Mouse (Mus musculus) thymus, adult 2 months (tissue): Measurements from ENCODE around the gene Nsmce3. TPM values are rescaled to one million over a fixed set of nuclear protein-coding genes. Genes with fewer than 3 reads are reported as not detected.

Source experiments
- DNase-seq: peaks from one replicate; pipeline ENCODE4 v3.0.0; 2021
- H3K27ac ChIP-seq: fragments of 200-500 bp; 2 replicates; pipeline ENCODE4 v1.5.1; 2012; ENCODE audit warnings: low read length, control low read depth; ENCODE audit not compliant: control insufficient read depth, insufficient read depth
- H3K27me3 ChIP-seq: fragments of 200-500 bp; 2 replicates; pipeline ENCODE4 v1.6.1; 2012; ENCODE audit warnings: mild to moderate bottlenecking, low read length, moderate library complexity, mixed read lengths; ENCODE audit not compliant: control insufficient read depth, insufficient read depth
- H3K36me3 ChIP-seq: fragments of 200-500 bp; 2 replicates; pipeline ENCODE4 v1.6.1; 2012; ENCODE audit warnings: mild to moderate bottlenecking, low read length, moderate library complexity; ENCODE audit not compliant: control insufficient read depth, insufficient read depth
- H3K4me1 ChIP-seq: fragments of 200-500 bp; replicated peaks from 2 replicates; pipeline ENCODE4 v1.6.1; 2012; ENCODE audit warnings: low read length; ENCODE audit not compliant: control insufficient read depth, insufficient read depth
- H3K4me3 ChIP-seq: fragments of 200-500 bp; 2 replicates; pipeline ENCODE4 v1.5.1; 2012; ENCODE audit warnings: mild to moderate bottlenecking, low read length, control low read depth, moderate library complexity; ENCODE audit not compliant: control insufficient read depth, insufficient read depth
- CTCF ChIP-seq: fragments of 200-500 bp; IDR thresholded peaks from 2 replicates; pipeline ENCODE4 v1.5.1; 2012; ENCODE audit warnings: mild to moderate bottlenecking, control low read depth, low read length, moderate library complexity, borderline replicate concordance; ENCODE audit not compliant: control insufficient read depth, poor library complexity, insufficient read depth; ENCODE audit errors: extremely low read depth
- POLR2A ChIP-seq: fragments of 200-500 bp; IDR thresholded peaks from 2 replicates; pipeline ENCODE4 v1.6.1; 2012; ENCODE audit warnings: mild to moderate bottlenecking, low read length, control low read depth, moderate library complexity; ENCODE audit not compliant: control insufficient read depth, poor library complexity, insufficient read depth; ENCODE audit errors: extremely low read depth
- WGBS: fragments of 180-500 bp; shearing (Covaris S2); methylation state at CpG from one replicate; pipeline ENCODE4 v1.1.7; 2018; 5-methylcytosine and 5-hydroxymethylcytosine counted together
- polyA plus RNA-seq: library from polyadenylated mRNA; depleted of rRNA; stranded (reverse); fragments of >200 nt; gene quantifications from 2 replicates; pipeline ENCODE4 v1.2.3, GENCODE M21; 2012

The Nsmce3 gene
- polyA plus RNA-seq, 1 experiment, result 6.3 TPM

- H3K36me3 ChIP-seq, result no peaks in the 10 kb centered on the region
- no peak for TF ChIP-seq POLR2A
- TF ChIP-seq CTCF, result no peak
- no peak for DNase-seq
- H3K4me1 ChIP-seq, result no peaks in the 10 kb centered on the region
- no peak overlapping the region for H3K27ac ChIP-seq
- H3K27me3 ChIP-seq, result no peaks in the 10 kb centered on the region
- H3K4me3 ChIP-seq, result no peak overlapping the region
- WGBS, result 84% methylated on average over 5 of the region's 5 CpGs
Observed at GRCm38 (mm10) chr7:64906955-64907354, 34.2 kb upstream of the Nsmce3 start.

- Histone ChIP-seq H3K27ac (no peak overlapping the region), H3K36me3 (no peaks in the 10 kb centered on the region), H3K4me1 (no peaks in the 10 kb centered on the region), H3K27me3 (no peaks in the 10 kb centered on the region), H3K4me3 (no peak overlapping the region)
- no peak for DNase-seq
- WGBS, result 94% methylated on average over 3 of the region's 3 CpGs
- TF ChIP-seq POLR2A (no peak), CTCF (no peak)
Observed at GRCm38 (mm10) chr7:64905506-64905905, 32.7 kb upstream of the Nsmce3 start.

GRCm38 (mm10) chr7:64900249-64900648 lies 27.5 kb upstream of the Nsmce3 start:
- no peaks in the 10 kb centered on the region for H3K27me3 ChIP-seq
- 84% methylated on average over 2 of the region's 2 CpGs for WGBS

GRCm38 (mm10) chr7:64896587-64896986 lies 23.8 kb upstream of the Nsmce3 start:
- 47% methylated on average over 6 of the region's 6 CpGs for WGBS

More at GRCm38 (mm10) chr7:64900249-64900648, 27.5 kb upstream of the Nsmce3 start:
- H3K27ac ChIP-seq, result no peak overlapping the region
- DNase-seq, result no peak
- no peaks in the 10 kb centered on the region for H3K36me3 ChIP-seq
- no peak overlapping the region for H3K4me3 ChIP-seq
- TF ChIP-seq CTCF (no peak), POLR2A (no peak)
- no peaks in the 10 kb centered on the region for H3K4me1 ChIP-seq

GRCm38 (mm10) chr7:64895685-64896101 lies 22.9 kb upstream of the Nsmce3 start:
- H3K4me3 ChIP-seq, result no peak overlapping the region
- H3K27me3 ChIP-seq, result no peaks in the 10 kb centered on the region
- no peak overlapping the region for H3K27ac ChIP-seq
- TF ChIP-seq POLR2A (no peak), CTCF (no peak)
- no peaks in the 10 kb centered on the region for H3K4me1 ChIP-seq
- WGBS, result 74% methylated on average over 5 of the region's 5 CpGs
- DNase-seq, result no peak
- H3K36me3 ChIP-seq, result no peaks in the 10 kb centered on the region

More at GRCm38 (mm10) chr7:64896587-64896986, 23.8 kb upstream of the Nsmce3 start:
- Histone ChIP-seq H3K4me1 (no peaks in the 10 kb centered on the region), H3K27me3 (no peaks in the 10 kb centered on the region), H3K4me3 (no peak overlapping the region), H3K36me3 (no peaks in the 10 kb centered on the region), H3K27ac (no peak overlapping the region)
- no peak for DNase-seq
- TF ChIP-seq CTCF, result no peak
- TF ChIP-seq POLR2A, result no peak

- WGBS, result 83% methylated on average over 3 of the region's 3 CpGs
- no peak overlapping the region for H3K27ac ChIP-seq
Observed at GRCm38 (mm10) chr7:64891139-64891538, 18.3 kb upstream of the Nsmce3 start.

GRCm38 (mm10) chr7:64889919-64890318 lies 17.1 kb upstream of the Nsmce3 start:
- 88% methylated on average over 9 of the region's 9 CpGs for WGBS
- Histone ChIP-seq H3K27ac (no peak overlapping the region), H3K36me3 (no peaks in the 10 kb centered on the region), H3K27me3 (no peaks in the 10 kb centered on the region), H3K4me3 (no peak overlapping the region), H3K4me1 (no peaks in the 10 kb centered on the region)
- TF ChIP-seq CTCF, result no peak
- no peak for TF ChIP-seq POLR2A
- DNase-seq, result no peak

More at GRCm38 (mm10) chr7:64891139-64891538, 18.3 kb upstream of the Nsmce3 start:
- Histone ChIP-seq H3K27me3 (no peaks in the 10 kb centered on the region), H3K36me3 (no peaks in the 10 kb centered on the region), H3K4me1 (no peaks in the 10 kb centered on the region), H3K4me3 (no peak overlapping the region)
- TF ChIP-seq CTCF (no peak), POLR2A (no peak)
- no peak for DNase-seq
